Mouse (Mus musculus) spleen, postnatal 10 days (tissue): Measurements from ENCODE around the gene Rps6.

ENCODE experiments used
- DNase-seq, 2 experiments: peaks; one replicate each; pipeline ENCODE4 v3.0.0; 2021 to 2022; ENCODE audit warnings: low spot score in 2 of 2

Gene Rps6

DNA sequence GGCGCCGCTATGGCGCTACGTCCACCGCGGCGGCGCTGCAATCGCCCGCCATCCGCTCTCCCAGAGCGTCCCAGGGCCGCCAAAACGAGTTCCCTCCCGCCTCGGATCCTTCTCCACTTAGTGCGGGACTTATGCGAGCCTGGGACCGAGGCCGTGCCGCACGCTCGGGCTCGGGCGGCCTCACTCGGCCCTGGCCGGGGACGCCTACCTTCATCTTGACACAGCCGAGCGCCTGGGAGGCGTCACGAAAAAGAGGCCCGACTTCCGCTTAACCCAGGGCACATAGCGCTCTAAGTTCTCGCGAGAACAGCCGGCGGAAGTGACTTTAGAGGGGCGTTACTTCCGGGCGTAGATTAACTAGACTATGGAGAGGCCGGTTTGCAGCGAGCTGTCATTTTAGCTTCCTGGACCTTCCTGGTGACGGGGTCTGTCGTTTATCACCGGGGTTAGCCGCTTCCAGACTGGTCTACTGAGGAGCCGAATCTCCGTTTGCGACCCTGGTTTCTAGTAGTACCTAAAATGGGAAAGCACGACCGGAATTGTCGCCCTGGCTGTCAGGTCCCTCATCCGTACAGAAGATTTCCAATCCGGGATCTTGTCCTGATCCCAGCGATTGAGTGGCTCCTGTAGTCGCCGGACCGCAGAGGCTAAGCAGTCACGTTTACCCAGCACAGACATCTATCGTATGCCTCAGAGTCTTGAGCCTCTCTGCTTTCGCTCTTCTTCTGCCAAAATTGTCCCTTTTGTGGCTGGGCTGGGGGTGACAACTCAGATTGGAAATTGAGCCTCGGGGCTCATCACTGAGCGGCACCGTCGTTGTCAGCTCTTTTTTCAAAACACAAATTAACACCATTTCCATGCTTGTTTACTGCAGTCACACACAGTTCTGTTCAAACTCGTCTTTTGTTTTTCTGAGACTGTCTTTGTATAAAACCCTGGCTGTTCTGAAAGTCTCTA is at the start of gene Rps6:
Gene Rps6, minus strand, starts transcription at position 300 of the 957 bp plus-strand sequence.
- DNase-seq, result peak; percentile 94 to 95

DNA sequence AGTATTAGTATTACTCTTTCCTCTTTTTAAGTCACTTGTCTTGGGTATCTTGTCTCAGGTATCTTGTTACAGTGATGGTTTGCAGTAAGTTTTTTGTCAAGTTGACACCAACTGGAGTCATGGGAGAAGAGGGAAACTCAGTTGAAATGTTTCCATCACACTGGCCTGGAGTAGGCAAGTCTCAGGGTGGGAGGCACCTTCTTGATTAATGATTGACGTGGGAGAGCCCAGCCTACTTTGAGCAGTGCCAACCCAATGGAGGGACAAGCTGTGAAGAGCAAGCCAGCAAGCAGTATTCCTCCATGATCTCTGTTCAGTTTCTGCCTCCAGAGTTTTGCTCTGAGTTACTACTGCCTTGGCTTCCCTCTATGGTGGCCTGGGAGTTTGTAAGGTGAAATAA is 48.7 kb upstream of the Rps6 start:
- DNase-seq, result no peak

DNA sequence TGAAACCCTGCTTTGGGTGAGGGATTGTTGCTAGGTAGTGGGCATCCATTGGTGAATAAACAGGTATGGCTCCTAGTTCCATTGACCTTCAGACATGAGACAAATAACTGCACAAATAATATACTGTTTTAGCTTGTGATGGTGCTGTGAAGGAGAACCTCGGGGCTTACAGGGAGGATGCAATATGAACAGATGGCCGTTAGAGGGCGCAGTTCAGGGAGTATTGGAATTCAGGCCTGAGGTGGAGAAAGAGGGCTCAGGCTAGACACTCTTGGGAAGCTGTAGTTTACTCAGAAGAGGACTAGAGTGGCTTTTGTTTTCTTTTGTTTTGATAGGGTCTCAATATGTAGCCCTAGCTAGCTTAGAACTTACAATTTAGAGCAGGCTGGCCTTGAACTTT is 47.8 kb upstream of the Rps6 start:
- DNase-seq, result peak in 1 of 2 experiments; percentile 34

DNA sequence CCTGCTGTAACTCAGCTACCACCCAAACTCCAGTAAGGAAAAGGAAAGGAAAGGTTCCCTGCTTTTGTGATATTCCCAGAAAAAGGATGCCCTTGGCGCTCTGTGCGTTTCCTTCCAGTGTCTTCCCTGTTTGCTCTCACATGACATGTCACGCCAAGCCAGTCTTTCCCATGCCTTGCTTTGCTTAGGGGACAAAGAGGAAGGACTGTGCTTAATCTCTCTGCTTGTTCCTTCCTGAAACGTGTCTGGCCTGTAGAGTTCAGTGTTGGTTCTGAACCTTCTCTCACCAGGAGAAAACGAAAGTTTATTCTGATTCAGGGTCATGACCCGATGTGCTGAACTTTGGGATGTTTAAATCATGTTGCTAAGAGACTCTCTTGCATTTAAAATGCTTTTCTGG is 45.1 kb upstream of the Rps6 start:
- no peak for DNase-seq

DNA sequence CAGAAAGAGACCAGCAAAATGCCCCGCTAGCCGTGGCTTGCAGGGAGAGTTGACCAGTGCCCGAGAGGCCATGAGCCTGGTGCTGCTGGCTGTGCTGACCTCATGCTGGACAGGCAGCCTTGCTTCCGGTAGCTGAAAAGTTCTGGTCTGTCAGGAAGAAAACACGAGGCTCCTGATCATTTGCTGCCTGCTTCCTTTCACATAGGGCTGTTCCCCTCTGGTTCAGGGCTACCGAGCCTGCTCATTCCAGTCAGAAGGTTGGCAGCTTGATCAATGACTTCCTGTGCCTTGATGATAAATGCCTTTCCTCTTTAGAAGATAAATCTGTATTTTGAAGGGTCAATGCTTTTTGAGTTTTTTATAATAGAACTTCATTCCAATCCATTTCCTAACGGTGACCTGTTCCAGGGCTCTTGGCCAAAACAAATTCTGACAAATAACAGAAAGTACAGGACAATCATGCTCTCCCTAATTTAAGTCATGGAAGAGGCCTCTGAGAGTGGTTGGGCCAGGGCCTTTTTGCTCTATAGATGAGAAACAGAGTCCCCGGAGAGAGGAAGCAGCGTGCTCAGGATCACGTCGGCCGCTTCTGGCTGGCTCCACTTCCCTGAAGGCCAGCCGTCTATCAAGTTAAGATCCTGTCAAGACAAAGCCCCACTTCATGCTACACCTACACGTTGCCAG is 41.7 kb upstream of the Rps6 start:
- DNase-seq, result no peak

DNA sequence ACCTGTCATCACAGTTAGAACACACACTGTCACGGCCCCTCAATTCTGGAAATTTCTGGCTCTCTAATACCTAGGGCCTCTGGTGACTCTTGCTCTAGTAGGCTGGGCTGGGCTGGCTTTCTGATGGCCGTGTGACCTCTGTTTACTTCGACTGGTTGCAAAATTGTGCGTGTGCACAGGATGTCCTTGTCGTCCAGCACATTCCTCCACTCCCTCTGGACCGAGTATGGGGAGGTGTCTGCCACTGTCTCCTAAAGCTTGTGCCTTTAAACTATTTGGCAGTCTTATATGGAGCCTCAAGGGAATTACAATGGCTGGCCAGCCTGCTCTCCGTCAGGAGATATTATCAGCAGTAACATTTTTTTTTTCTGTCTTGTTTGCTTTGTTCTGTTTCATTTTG is 40.2 kb upstream of the Rps6 start:
- no peak for DNase-seq

DNA sequence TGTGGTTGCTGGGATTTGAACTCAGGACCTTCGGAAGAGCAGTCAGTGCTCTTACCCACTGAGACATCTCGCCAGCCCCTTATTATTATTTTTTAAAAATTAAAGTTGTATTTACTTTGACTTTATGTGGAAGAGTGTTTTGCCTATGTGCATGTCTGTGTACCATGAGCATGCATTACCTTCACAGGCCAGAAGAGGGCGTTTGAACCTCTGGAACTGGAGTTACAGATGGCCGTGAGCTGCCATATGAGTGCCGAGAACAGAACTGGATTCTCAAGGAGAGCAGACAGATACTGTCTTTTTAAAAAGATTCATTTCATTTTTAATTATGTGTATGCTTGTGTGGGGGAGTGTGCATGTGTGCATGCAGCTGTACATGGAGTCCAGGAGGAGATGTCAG is 30.7 kb upstream of the Rps6 start:
- DNase-seq, result peak; percentile 15 to 50

DNA sequence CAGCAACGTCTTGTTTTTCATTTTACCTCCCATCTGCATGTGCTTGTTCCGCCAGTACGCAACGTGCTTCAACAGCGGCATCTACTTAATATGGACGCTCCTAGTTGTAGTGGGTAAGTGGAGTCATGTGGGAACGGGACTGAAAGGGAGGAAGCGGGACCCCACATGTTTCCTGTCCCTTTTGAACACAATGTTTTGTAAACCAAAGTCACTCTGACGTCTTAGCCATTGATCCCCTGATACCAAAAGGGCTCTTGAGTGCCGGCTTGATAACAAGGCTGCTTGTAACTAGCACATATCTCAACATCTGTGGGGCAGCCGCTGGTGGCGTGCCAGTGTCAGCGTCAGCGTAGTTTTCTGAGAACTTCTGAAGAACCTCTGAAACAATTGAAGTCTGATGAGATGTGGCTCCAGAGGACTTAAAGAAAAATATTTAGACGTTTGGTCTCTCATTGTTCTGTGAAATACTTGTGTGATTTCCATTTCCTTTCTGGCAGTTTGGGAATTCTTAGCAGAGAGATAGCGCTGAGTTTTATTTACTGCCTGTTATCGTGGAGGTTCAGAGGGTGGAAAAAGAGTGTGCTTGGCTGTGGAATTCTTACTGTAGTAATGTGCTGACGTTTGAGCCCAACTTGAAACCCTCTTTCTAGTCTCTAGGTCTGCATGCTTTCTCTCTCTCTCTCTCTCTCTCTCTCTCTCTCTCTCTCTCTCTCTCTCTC is 29.1 kb upstream of the Rps6 start:
- peak; percentile 16 to 41 for DNase-seq

DNA sequence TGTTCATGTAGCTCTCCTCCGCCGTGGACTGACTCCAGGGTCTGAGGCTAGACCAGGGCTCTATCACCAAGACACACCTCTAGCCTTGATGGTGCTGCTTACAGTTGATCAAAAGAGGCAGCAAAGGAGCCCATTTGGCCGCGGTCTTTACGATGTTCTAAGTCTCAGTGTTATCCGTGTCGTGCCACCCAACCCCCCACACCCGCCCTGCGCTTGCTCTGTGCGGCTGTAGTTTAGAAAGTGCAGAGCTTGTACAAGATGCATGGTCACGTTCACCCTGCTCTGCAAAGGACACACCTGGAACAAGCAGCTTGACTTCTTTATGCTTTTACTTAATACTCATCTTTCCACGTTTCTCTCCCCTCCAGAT is 28.6 kb upstream of the Rps6 start:
- peak in 1 of 2 experiments; percentile 26 for DNase-seq

DNA sequence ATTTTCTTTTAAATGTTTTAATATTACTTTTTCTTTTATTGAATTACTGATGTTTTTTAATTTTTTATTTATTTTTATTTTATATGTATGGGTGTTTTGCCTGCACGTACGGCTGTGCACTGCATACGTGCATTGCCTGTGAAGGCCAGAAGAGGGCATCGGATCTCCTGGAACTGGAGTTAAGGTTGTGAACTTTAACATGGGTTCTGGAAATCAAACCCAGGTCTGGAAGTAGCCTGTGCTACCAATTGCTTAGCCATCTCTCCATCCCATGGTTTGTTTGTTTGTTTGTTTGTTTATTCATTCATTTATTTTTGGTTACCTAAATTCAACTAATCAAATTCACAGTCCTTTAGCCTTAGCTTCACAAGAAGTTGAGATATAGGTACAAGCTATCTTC is 27.7 kb upstream of the Rps6 start:
- peak in 1 of 2 experiments; percentile 63 for DNase-seq

DNA sequence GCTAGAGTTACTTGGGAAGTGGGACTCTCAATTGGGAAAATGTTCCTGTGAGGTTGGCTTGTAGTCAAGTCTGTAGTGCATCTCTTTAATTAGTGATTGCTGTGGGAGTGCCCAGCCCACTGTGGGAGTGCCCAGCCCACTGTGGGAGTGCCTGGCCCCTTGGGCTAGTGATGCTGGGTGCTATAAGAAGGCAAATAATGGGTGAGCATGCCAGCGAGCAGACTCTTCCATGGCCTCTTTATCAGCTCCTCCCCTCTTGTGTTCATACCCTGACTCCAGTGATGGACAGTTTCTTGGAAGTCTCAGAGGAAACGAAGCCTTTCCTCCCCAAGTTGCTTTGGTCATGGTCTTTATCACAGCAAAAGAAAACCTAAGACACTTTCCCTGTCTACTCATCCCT is 25.2 kb upstream of the Rps6 start:
- no peak for DNase-seq

DNA sequence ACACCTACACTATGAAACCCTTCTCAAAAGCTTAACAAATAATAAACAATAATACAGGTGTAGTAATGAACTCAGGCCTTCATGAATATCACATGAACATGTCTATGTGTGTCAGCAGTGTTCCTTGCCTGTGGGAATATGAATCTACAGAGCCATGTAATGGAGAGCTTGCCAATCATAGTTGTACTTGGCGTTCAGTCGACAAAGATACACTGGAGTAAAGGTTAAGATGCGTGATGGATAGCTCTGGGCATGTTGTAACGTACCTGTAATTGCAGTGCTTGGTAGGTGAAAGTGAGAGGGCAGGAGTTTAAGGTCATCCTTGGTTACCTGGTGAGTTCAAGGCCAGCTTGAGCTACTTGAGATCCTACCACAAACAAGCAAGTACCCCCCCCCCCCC is 24.0 kb upstream of the Rps6 start:
- DNase-seq, result no peak

DNA sequence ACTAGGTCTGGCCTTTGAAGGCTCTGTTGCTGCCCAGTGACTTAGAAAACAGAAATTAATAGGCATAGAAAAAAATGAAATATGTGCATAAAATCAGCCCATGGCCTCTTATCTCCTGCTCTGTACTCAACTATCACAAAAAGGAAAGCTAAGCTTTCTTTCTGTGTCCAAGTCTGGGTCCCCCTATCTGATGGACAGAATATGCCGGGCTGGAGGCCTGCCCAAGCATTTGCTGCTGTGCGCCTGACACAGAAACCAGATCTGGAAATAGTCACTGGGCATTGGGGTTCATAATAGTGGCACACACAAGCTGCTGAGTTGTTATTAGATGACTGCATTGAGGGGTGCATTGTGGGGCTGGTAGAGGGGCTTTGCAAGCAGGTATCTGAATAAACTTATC is 22.3 kb upstream of the Rps6 start:
- no peak for DNase-seq

DNA sequence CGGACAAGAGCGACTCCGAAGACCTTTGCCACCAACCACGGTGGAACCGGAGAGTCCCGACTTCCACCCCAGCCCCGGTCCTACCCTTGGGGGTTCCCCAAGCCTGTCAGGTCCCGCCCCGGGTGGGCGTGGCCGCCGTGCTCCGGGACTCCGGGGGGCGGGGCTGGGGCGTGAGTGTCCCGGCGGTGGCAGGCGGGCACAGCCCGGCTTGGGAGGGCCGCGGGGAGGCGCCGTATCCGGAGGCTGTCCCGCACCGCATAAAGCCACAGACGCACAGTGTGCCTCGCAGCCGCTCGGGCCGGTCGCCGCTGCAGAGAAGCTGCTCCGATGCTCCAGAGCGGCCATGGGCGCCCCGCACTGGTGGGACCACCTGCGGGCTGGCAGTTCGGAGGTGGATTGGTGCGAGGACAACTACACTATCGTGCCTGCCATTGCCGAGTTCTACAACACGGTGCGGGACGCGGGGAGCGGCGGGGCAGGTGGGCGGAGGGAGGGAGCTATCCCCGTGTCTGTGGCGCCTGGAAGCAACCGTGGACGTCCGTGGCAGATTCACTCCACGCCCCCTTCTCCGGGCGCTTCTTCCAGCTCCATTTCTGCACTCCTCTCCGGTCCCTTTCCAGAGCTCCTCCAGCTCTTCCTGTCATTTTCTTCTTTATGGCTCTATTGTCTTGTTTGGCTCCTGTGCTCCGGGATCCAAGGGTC is 17.1 kb upstream of the Rps6 start, which contains the start of gene Acer2:
Gene Acer2, plus strand, starts transcription at position 251 of the 702 bp plus-strand sequence.
- DNase-seq, result peak; percentile 73 to 91

DNA sequence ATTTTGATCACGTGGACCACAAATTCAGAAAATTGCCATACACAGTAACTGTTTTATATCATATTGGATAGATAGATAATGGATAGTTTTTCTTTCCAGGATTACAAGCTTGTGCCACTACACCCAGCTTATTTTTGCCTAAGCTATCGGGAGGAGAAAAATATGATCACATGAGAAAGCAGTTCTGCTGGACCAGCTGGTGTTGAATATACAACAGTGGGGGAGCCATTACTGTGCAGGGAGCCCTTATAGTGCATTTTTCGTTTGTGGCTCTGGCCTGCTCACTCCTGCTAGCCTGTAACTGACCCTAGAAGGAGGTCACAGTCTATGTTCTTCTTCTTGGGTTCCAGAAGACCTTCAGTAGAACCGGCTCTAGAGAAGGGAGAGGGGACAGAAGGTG is 15.9 kb upstream of the Rps6 start:
- DNase-seq, result no peak

DNA sequence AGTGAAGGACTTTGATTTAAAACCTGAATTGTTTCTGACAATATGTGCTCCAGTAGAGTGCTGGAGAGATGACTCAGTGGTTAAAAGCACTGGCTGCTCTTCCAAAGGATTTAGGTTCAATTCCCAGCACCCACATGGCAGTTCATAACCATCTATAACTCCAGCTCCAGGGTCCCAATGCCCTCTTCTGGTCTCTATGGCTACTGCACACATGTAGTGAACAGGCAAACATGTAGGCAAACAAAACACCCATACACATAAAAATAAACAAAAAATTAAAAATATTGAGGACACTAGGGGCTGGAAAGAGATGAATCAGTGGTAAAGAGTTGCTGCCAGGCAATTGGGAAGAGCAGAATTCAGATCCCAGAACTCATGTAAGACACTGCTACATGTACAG is 14.8 kb upstream of the Rps6 start:
- DNase-seq, result no peak

DNA sequence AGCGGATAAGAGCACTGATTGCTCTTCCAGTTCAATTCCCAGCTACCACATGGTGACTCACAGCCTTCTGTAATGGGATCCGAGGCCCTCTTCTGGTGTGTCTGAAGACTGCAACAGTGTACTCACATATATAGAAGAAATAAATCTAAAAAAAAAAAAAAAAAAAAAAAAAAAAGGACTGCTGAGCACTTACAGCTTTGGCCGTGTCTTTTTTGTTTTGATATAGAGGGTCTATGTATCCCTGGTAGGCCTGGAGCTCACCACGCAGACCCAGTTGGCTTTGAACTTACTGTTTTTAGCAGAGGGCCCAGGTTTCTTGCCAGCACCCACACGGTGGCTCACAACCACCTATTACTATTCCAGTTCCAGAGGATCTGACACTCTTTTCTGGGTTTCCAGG is 6.9 kb upstream of the Rps6 start:
- DNase-seq, result no peak

DNA sequence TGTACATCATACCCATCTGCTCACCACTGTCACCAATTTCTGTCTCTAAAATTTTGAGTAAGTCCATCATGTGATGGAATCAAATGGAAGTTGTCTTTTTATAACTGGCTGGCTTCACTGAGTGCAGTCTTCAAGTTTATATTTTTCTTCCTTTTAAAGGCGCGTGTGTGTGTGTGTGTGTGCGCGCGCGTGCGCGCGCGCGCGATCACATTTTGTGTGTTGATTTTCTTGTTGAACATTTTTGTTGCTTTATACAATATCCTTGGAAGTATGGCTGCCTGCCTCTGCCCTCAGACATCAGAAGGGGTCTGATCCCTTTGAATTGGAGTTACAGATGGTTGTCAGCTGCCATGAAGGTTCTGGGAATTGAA is 843 bp upstream of the Rps6 start:
- peak in 1 of 2 experiments; percentile 16 for DNase-seq

DNA sequence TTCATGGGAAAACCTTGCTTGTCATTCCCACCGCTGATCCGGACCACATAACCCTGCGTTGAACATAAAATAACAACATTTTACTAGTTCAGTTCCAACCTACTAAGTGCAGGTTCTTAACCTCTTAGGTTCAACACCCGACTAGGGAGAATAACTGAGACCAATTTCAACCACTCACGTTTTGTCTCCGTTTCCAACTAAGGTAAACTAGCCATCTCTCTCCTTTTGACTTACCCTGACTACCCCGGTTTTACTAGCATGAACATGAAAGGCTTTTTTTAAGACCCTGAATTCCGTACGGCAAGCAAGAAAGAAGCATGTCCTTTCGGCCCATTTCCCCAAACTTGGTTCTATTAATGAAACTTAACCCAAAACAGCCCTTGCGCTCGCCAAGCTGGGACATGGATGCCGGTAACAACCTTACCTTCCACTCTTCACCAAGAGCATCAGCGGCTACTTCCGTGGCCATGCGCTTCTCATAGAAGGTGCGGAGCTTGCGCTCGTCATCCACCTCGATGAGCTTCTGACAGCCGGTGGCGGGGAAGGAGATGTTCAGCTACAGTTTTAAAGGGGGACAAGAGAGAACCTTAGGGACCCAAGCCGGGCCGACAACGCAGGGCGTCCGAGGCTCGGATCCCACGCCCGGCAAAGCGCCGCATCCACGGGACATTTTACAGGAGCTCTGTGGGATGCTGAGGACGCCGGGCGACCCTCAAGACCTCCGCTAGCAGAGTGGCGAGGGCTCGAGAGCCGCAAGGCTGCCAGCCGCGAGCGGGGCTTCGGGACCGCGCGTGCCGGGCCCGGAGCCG is 704 bp downstream of the Rps6 start:
- peak in 1 of 2 experiments; percentile 61 for DNase-seq

DNA sequence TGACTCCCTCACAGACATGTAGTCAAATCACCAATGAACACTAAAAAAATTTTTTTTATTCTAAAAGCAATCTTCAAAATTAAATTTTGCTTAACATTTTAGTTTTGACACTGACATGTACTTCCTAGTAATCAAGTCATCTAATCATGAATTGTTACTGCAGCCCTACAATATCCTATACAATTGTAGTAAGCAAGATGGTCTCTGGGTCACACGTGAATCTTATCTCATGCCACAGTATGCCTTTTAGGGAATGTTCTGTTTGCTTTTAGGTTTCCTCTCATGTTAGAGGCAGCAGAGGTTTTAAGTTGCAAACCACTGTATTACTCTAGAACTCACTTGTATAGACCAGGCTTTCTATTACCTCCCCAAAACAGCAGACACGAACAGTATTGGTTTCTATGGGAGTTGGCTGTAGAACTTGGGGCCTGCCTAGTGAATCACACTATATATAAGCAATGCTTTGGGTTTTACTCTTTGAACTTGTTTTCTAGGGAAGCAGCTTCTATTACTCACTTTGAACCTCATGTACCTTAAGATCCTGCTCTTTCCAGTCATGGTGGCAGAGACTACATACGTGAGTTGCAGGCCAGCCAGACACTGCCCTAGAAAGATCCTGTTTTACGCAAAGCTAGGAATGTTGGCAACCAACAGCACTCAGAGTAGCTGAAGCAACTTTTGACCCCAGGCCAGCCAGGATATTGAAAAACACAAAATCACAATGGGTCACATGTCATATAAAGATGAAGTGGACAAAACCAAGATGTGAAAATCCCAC is 4.2 kb downstream of the Rps6 start:
- DNase-seq, result no peak
